In genomic region chr10:69398197-69398762, GRCm38 (mm10) we compare ENCODE assay signal across 8 mouse cellular contexts. TPM values are rescaled to one million over a fixed set of nuclear protein-coding genes. Genes with fewer than 3 reads are reported as not detected.
DNase-seq lines count a peak whose midpoint lies in the region; ATAC-seq and TF ChIP-seq lines count a peak whose summit lies in the region.

No protein-coding gene starts in this region.

- DNase-seq in gastrocnemius, postnatal 10 days: peak; percentile 12
- no peak for DNase-seq in gastrocnemius, adult 8-10 months (ENCODE audit: low spot score in 2 of 2)
- DNase-seq in spleen, adult 12 weeks (ENCODE audit: low spot score): no peak
- no peak for DNase-seq in thymus, postnatal 0 days (ENCODE audit: low spot score)

- no peak for ATAC-seq in heart, embryonic 16.5 days (replicated peaks; ENCODE audit: extremely low read depth, insufficient read depth, low FRiP score)
- ATAC-seq in limb, embryonic 12.5 days (ENCODE audit: insufficient number of reproducible peaks, insufficient read depth, low FRiP score, low TSS enrichment, low read depth): no peak

- peak overlapping the region; percentile 51 for H3K4me3 ChIP-seq in brown adipose tissue, adult 24 weeks (ENCODE audit: insufficient read depth, low read depth, low read length)
- H3K4me3 ChIP-seq in heart, embryonic 16.5 days (ENCODE audit: low read length): peak overlapping the region; percentile 75
- H3K4me3 ChIP-seq in limb, embryonic 12.5 days (replicated peaks): peak overlapping the region; percentile 68
- peak overlapping the region; percentile 53 for H3K4me3 ChIP-seq in olfactory bulb, adult 2 months (ENCODE audit: insufficient read depth, low read depth, low read length)

- no peaks in the 10 kb centered on the region for H3K36me3 ChIP-seq in heart, embryonic 16.5 days (ENCODE audit: control insufficient read depth, insufficient read depth)
- no peaks in the 10 kb centered on the region for H3K36me3 ChIP-seq in limb, embryonic 12.5 days

- H3K27me3 ChIP-seq in heart, embryonic 16.5 days (ENCODE audit: control insufficient read depth, insufficient read depth, low read length): peaks cover 31% of the 10 kb centered on the region
- peaks cover 72% of the 10 kb centered on the region for H3K27me3 ChIP-seq in limb, embryonic 12.5 days

- H3K4me2 ChIP-seq in heart, embryonic 16.5 days (ENCODE audit: low read depth, low read length): peak overlapping the region; percentile 88
- peak overlapping the region; percentile 99 for H3K4me2 ChIP-seq in limb, embryonic 12.5 days

- TF ChIP-seq CTCF in olfactory bulb, adult 2 months (IDR thresholded peaks at IDR 0.05; ENCODE audit: insufficient read depth, low read depth, low read length): no peak

- no peak for TF ChIP-seq POLR2A in olfactory bulb, adult 2 months (IDR thresholded peaks at IDR 0.05; ENCODE audit: insufficient read depth, low read depth, low read length)

- H3K9ac ChIP-seq in heart, embryonic 16.5 days (ENCODE audit: low read length): peak overlapping the region; percentile 68
- H3K9ac ChIP-seq in limb, embryonic 12.5 days (replicated peaks): peak overlapping the region; percentile 67

- no peaks in the 10 kb centered on the region for H3K9me3 ChIP-seq in heart, embryonic 16.5 days (replicated peaks; ENCODE audit: control insufficient read depth, low read length)
- no peaks in the 10 kb centered on the region for H3K9me3 ChIP-seq in limb, embryonic 12.5 days

- WGBS in heart, embryonic 16.5 days: 1% methylated on average over 26 of the region's 26 CpGs
- WGBS in limb, embryonic 12.5 days: 1% methylated on average over 26 of the region's 26 CpGs
- WGBS in olfactory bulb, adult 2 months: under 1% methylated on average over 26 of the region's 26 CpGs

- H3K4me1 ChIP-seq in brown adipose tissue, adult 24 weeks (ENCODE audit: control insufficient read depth, insufficient read depth, insufficient read length, low read length): peaks cover 6% of the 10 kb centered on the region; the same call in 1 of the 2 replicates
- H3K4me1 ChIP-seq in heart, embryonic 16.5 days (ENCODE audit: control insufficient read depth, insufficient read depth, low read length): peaks cover 8% of the 10 kb centered on the region
- H3K4me1 ChIP-seq in limb, embryonic 12.5 days (replicated peaks): peaks cover 22% of the 10 kb centered on the region
- H3K4me1 ChIP-seq in olfactory bulb, adult 2 months (ENCODE audit: control insufficient read depth, insufficient read depth, low read length): peaks cover 17% of the 10 kb centered on the region

- H3K27ac ChIP-seq in brown adipose tissue, adult 24 weeks (replicated peaks; ENCODE audit: low read depth, low read length): no peak overlapping the region
- H3K27ac ChIP-seq in heart, embryonic 16.5 days (ENCODE audit: low read length): no peak overlapping the region
- no peak overlapping the region for H3K27ac ChIP-seq in limb, embryonic 12.5 days
- H3K27ac ChIP-seq in olfactory bulb, adult 2 months (ENCODE audit: insufficient read depth, low read depth, low read length): no peak overlapping the region

RNA-seq across cellular contexts. Expression of gene Ank3, which starts 0.3 kb away (rescaled TPM):
- total RNA-seq in gastrocnemius, postnatal 10 days (2021): 10 to 100 TPM; 82.7 to 83.3 TPM
- 100 to 1,000 TPM in 1 of 4 experiments, 10 to 100 TPM in 3; 81.4 to 115 (median 89.6) TPM for total RNA-seq in gastrocnemius, adult 8-10 months (2022)
- polyA plus RNA-seq in brown adipose tissue, adult 24 weeks (2012; ENCODE audit: insufficient read depth, insufficient read length, missing spikeins): 1.5 and 6.5 TPM in 2 replicates
- 33.2 and 34.2 TPM in 2 replicates for polyA plus RNA-seq in heart, embryonic 16.5 days (2015; fragmentation: Nextera tagmentation; extraction: Ambion mirVana)
- polyA plus RNA-seq in limb, embryonic 12.5 days (2016; fragmentation: Nextera tagmentation; extraction: Ambion mirVana): 32.0 and 32.5 TPM in 2 replicates
- polyA plus RNA-seq in olfactory bulb, adult 2 months (2012; ENCODE audit: insufficient read depth, insufficient read length, low replicate concordance, missing spikeins): 54.9 and 212 TPM in 2 replicates
- polyA plus RNA-seq in thymus, postnatal 0 days (2015; fragmentation: Nextera tagmentation; extraction: Ambion mirVana): 8.5 and 10.5 TPM in 2 replicates

RNA-seq across cellular contexts. Expression of gene Cdk1, which starts 45.5 kb away (rescaled TPM):
- total RNA-seq in gastrocnemius, postnatal 10 days (2021): 10 to 100 TPM; 25.5 to 25.9 TPM
- not detected for total RNA-seq in gastrocnemius, adult 8-10 months (2022)
- 1.7 TPM in 1 of 2 replicates, not detected in the other for polyA plus RNA-seq in brown adipose tissue, adult 24 weeks (2012; ENCODE audit: insufficient read depth, insufficient read length, missing spikeins)
- polyA plus RNA-seq in heart, embryonic 16.5 days (2015; fragmentation: Nextera tagmentation; extraction: Ambion mirVana): 336 and 381 TPM in 2 replicates
- polyA plus RNA-seq in limb, embryonic 12.5 days (2016; fragmentation: Nextera tagmentation; extraction: Ambion mirVana): 434 and 459 TPM in 2 replicates
- not detected in 2 replicates for polyA plus RNA-seq in olfactory bulb, adult 2 months (2012; ENCODE audit: insufficient read depth, insufficient read length, low replicate concordance, missing spikeins)
- polyA plus RNA-seq in thymus, postnatal 0 days (2015; fragmentation: Nextera tagmentation; extraction: Ambion mirVana): 394 and 415 TPM in 2 replicates
